Mouse (Mus musculus): Measurements from ENCODE around the gene Wwc2. TPM values are rescaled to one million over a fixed set of nuclear protein-coding genes. Genes with fewer than 3 reads are reported as not detected.

The Wwc2 gene
- polyA plus RNA-seq, 1 experiment from 2014 or later: 6.7 TPM

DNA sequence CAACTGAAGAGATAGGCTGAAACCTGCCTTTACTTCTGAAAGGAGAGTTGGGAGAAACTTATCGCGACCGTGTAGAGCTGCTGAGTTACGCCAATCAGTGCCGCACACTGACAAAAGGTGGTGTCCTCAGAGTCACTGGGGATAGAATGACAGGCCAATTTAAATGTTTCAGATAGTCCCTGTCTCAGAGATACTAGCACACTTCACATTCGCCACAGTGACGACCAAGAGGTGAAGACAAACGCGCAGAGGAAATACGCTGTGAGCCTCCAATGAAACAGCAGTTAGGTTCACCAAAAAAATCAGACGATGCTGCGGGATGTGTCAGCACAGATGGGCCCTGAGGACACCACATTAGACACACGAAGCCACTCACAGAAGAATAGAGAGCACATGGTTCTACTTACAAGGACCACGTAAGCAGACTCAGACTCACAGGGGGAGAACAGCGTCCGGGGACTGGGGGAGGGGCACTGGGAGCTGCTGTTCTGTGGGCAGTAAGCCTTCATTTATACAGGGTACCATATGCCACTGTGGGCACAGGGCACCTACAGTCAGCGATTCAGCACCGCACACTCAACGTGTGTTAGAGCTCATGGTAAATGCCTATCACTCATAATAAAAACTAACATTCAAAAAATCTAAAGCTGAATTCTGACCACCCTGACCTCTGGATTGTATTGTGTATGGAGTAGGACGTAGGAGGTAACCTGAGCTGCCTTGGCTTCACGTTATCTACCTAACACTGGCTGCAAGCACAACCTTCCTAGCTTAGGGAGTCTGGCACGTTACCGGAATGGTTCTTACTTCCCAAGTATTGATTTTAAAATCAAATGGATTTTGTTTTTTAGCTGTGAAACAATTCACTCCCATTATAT, 100.5 kb downstream of the Wwc2 start:
- 66% methylated on average over 23 of the region's 23 CpGs for WGBS
- H3K27ac ChIP-seq (replicated peaks): no peak overlapping the region

GRCm38 (mm10) chr8:47888841-47889570, 101.7 kb downstream of the Wwc2 start:
- Histone ChIP-seq H3K27me3 (no peaks in the 10 kb centered on the region), H3K9ac (no peak overlapping the region), H3K4me2 (no peak overlapping the region), H3K4me1 (replicated peaks) (peaks cover 16% of the 10 kb centered on the region), H3K9me3 (no peaks in the 10 kb centered on the region), H3K27ac (replicated peaks) (no peak overlapping the region), H3K36me3 (no peaks in the 10 kb centered on the region), H3K4me3 (no peak overlapping the region)
- ATAC-seq (ENCODE audit: low read depth): no peak
- WGBS: 73% methylated on average over 11 of the region's 11 CpGs

More for the DNA sequence above, 100.5 kb downstream of the Wwc2 start:
- H3K4me2 ChIP-seq: no peak overlapping the region
- no peak overlapping the region for H3K9ac ChIP-seq
- no peaks in the 10 kb centered on the region for H3K27me3 ChIP-seq
- H3K9me3 ChIP-seq: no peaks in the 10 kb centered on the region
- H3K36me3 ChIP-seq: no peaks in the 10 kb centered on the region
- peaks cover 16% of the 10 kb centered on the region for H3K4me1 ChIP-seq (replicated peaks)
- no peak overlapping the region for H3K4me3 ChIP-seq
- peak; percentile 67; the same call in 1 of the 2 replicates for ATAC-seq (ENCODE audit: low read depth)

GRCm38 (mm10) chr8:47884306-47884705, 106.4 kb downstream of the Wwc2 start:
- Histone ChIP-seq H3K9me3 (no peaks in the 10 kb centered on the region), H3K4me2 (no peak overlapping the region), H3K27me3 (no peaks in the 10 kb centered on the region), H3K36me3 (no peaks in the 10 kb centered on the region; the same call in 1 of the 2 replicates), H3K4me3 (no peak overlapping the region), H3K4me1 (replicated peaks) (0 out of 2 replicates have a peak, but pooled peaks cover 4% of the 10 kb centered on the region), H3K9ac (no peak overlapping the region), H3K27ac (replicated peaks) (no peak overlapping the region)
- no peak for ATAC-seq (ENCODE audit: low read depth)
- 71% methylated on average over 5 of the region's 5 CpGs for WGBS

DNA sequence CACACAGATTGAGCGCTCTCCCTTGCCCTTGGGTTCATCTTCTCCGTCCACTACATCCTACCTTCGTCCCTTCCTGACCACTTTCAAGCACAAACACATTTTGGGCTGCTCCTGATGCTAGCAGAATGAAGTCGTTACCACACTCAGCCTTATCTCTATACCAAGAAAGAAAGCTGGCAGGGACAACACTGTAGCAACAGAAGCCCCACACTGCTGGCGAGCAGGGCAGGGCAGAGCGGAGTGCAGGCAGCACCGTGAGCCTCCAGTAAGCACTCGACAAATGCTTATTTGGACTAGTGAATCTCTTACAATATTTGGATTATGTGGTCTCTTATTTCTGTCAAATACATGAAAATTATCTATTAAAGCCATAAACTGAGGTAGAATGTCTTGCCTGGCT, 107.0 kb downstream of the Wwc2 start:
- no peaks in the 10 kb centered on the region for H3K9me3 ChIP-seq
- no peaks in the 10 kb centered on the region for H3K4me1 ChIP-seq (replicated peaks)
- H3K4me3 ChIP-seq: no peak overlapping the region
- ATAC-seq (ENCODE audit: low read depth): no peak
- 94% methylated on average over 8 of the region's 8 CpGs for WGBS
- no peak overlapping the region for H3K4me2 ChIP-seq
- H3K27ac ChIP-seq (replicated peaks): no peak overlapping the region
- no peaks in the 10 kb centered on the region; the same call in 1 of the 2 replicates for H3K36me3 ChIP-seq
- no peaks in the 10 kb centered on the region for H3K27me3 ChIP-seq
- no peak overlapping the region for H3K9ac ChIP-seq

DNA sequence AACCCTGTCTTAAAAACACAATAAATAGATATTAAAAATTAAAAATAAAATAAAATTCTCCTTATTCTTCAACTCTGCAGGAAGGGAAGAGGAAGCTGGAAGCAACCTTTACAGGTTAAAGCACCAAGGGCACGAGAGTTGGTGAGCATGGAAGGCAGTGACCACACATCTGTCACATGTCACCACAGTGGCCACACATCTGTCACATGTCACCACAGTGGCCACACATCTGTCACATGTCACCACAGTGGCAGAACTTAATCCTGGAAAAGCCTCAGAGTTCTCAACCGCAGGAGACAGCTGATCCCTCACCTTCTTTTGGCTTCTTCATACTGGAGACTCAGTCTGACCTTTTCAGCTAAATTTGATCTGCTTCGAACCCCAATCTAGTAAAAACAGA, 112.2 kb downstream of the Wwc2 start:
- Histone ChIP-seq H3K9me3 (no peaks in the 10 kb centered on the region), H3K36me3 (peaks cover 9% of the 10 kb centered on the region; the same call in 1 of the 2 replicates), H3K4me1 (replicated peaks) (no peaks in the 10 kb centered on the region), H3K4me3 (no peak overlapping the region), H3K4me2 (no peak overlapping the region), H3K27me3 (no peaks in the 10 kb centered on the region), H3K9ac (no peak overlapping the region), H3K27ac (replicated peaks) (no peak overlapping the region)
- WGBS: 81% methylated on average over 3 of the region's 3 CpGs
- no peak for ATAC-seq (ENCODE audit: low read depth)

GRCm38 (mm10) chr8:47875865-47876264, 114.9 kb downstream of the Wwc2 start:
- Histone ChIP-seq H3K27ac (replicated peaks) (no peak overlapping the region), H3K9me3 (no peaks in the 10 kb centered on the region), H3K9ac (no peak overlapping the region), H3K27me3 (no peaks in the 10 kb centered on the region), H3K4me1 (replicated peaks) (no peaks in the 10 kb centered on the region), H3K36me3 (peaks cover 9% of the 10 kb centered on the region; the same call in 1 of the 2 replicates), H3K4me2 (no peak overlapping the region), H3K4me3 (no peak overlapping the region)
- no peak for ATAC-seq (ENCODE audit: low read depth)
- WGBS: 95% methylated on average over 12 of the region's 12 CpGs

DNA sequence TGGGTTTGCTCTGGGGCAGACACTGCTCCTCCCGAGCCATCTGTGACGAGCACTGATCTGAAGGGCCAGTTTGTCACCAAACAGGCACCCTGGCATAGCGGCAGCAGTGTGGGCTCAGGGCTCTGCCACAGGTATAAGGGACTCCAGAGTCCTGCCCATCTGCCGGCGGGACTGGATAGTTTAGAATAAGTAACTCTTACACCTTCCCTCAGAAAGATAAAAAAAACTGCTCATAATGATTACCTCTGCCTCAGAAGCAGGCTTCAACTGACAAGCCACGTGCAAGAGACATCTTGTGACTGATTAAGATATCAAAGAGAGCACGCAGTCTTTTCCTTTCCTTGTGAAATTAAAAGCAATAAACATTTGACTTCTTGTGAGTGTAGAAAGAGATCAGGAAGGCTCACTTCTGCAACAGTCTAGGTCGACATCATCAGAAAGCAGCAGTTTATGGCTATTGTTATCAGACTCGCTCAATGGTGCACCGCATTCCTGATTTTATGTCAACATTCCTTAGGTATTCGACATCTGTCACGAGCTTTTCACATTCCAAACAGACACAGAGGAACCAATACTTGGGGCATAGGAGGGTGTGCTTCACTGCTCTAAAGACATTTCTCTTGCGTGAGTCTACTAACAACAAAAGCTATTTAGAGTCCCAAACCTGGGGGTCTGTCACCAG, 116.1 kb downstream of the Wwc2 start:
- no peaks in the 10 kb centered on the region for H3K27me3 ChIP-seq

DNA sequence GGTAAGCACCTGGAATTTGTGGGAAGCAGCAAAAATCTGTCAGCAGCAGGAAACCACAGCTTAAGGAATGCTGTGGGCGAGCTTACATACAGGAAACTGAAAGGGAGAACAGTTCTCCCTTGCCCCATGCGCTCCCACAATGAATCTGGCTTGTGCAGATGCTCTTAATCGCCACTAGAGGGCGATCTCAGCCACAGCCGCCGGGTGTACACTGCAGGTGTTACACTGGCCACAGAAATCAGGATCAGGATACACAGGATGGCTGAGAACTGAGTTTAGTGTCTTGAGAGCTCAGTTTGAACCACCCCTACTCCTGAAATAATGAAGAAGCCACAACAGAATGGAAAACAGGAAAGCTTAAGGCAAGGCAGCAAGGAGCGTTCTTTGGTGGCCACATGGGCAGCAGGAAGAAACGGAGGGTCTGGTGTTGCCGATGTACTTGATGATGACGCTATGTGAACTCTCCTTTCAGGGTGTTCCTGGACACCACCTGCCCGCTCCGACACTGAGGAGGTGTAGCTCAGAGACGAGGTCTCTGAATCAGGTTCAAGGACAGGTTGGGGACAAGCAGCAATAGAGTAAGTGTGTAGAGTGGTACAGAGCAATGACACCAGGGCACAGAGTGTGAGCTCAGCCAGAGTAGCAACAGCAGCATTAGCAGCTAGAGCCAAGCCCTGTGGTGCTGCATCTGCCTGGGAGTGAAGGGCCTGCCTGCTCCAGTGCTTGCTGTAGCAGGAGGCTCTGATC, 118.2 kb downstream of the Wwc2 start:
- Histone ChIP-seq H3K9ac (no peak overlapping the region), H3K9me3 (no peaks in the 10 kb centered on the region), H3K27me3 (no peaks in the 10 kb centered on the region), H3K4me3 (no peak overlapping the region), H3K4me1 (replicated peaks) (no peaks in the 10 kb centered on the region), H3K36me3 (peaks cover 17% of the 10 kb centered on the region), H3K4me2 (no peak overlapping the region), H3K27ac (replicated peaks) (no peak overlapping the region)
- WGBS: 50% methylated on average over 13 of the region's 13 CpGs
- peak; percentile 82 for ATAC-seq (ENCODE audit: low read depth)

More for the DNA sequence above, 116.1 kb downstream of the Wwc2 start:
- 71% methylated on average over 13 of the region's 13 CpGs for WGBS
- no peak overlapping the region for H3K9ac ChIP-seq
- no peak overlapping the region for H3K27ac ChIP-seq (replicated peaks)
- peaks cover 9% of the 10 kb centered on the region; the same call in 1 of the 2 replicates for H3K36me3 ChIP-seq
- no peaks in the 10 kb centered on the region for H3K9me3 ChIP-seq
- H3K4me3 ChIP-seq: no peak overlapping the region
- no peak overlapping the region for H3K4me2 ChIP-seq
- H3K4me1 ChIP-seq (replicated peaks): no peaks in the 10 kb centered on the region
- no peak for ATAC-seq (ENCODE audit: low read depth)

GRCm38 (mm10) chr8:47867067-47867466, 123.7 kb downstream of the Wwc2 start:
- Histone ChIP-seq H3K36me3 (peaks cover 38% of the 10 kb centered on the region), H3K4me2 (no peak overlapping the region), H3K4me1 (replicated peaks) (0 out of 2 replicates have a peak, but pooled peaks cover 6% of the 10 kb centered on the region), H3K27me3 (no peaks in the 10 kb centered on the region), H3K9ac (no peak overlapping the region), H3K4me3 (no peak overlapping the region), H3K9me3 (no peaks in the 10 kb centered on the region), H3K27ac (replicated peaks) (no peak overlapping the region)
- ATAC-seq (ENCODE audit: low read depth): peak; percentile 69
- WGBS: 35% methylated on average over 8 of the region's 8 CpGs

GRCm38 (mm10) chr8:47866568-47866967, 124.2 kb downstream of the Wwc2 start:
- peaks cover 42% of the 10 kb centered on the region for H3K36me3 ChIP-seq
- H3K9ac ChIP-seq: no peak overlapping the region
- WGBS: 85% methylated on average over 8 of the region's 8 CpGs
- no peak overlapping the region for H3K4me3 ChIP-seq
- H3K27me3 ChIP-seq: no peaks in the 10 kb centered on the region
- H3K27ac ChIP-seq (replicated peaks): no peak overlapping the region
- 0 out of 2 replicates have a peak, but pooled peaks cover 6% of the 10 kb centered on the region for H3K4me1 ChIP-seq (replicated peaks)
- H3K4me2 ChIP-seq: no peak overlapping the region
- no peaks in the 10 kb centered on the region for H3K9me3 ChIP-seq
- peak; percentile 69 for ATAC-seq (ENCODE audit: low read depth)

DNA sequence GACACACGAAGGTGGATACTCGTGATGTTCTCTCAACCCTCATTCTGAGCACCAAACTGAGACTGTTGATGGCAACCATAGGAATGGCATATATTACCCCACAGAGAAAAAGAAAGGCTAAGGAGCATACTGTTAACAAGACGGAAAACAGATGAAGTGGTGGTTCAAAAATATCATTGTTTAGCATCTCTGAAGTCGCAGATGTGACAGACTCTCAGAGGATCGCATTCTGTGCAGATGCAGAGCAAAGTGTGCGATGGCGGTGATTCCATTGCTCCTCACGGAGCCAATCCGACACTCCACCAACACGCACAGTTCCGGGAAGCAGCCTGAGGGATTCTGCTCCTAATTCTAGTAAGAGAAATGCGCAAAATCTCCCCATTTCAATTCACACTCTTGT, 131.5 kb downstream of the Wwc2 start:
- H3K4me1 ChIP-seq (replicated peaks): 0 out of 2 replicates have a peak, but pooled peaks cover 5% of the 10 kb centered on the region
- H3K36me3 ChIP-seq: peaks cover 45% of the 10 kb centered on the region
- H3K9ac ChIP-seq: no peak overlapping the region
- H3K4me3 ChIP-seq: no peak overlapping the region
- H3K27ac ChIP-seq (replicated peaks): peak overlapping the region; percentile 57; the same call in 1 of the 2 replicates
- peak overlapping the region; percentile 20; the same call in 1 of the 2 replicates for H3K4me2 ChIP-seq
- no peaks in the 10 kb centered on the region for H3K9me3 ChIP-seq
- ATAC-seq (ENCODE audit: low read depth): peak; percentile 11; the same call in 1 of the 2 replicates
- H3K27me3 ChIP-seq: no peaks in the 10 kb centered on the region
- WGBS: 87% methylated on average over 12 of the region's 12 CpGs

All from neural tube, embryonic 13.5 days (tissue).